Mouse (Mus musculus) left cerebral cortex, adult 11 months (tissue): Measurements from ENCODE around the gene Nav2.
A peak's percentile ranks its signal among the peaks of the same experiment; 100 is the strongest.

Experiments used
- DNase-seq: peaks from one replicate; pipeline ENCODE4 v3.0.0; 2022; ENCODE audit warnings: low spot score

Gene Nav2

GRCm38 (mm10) chr7:49361465-49362090 lies 453.1 kb downstream of the Nav2 start:
- no peak for DNase-seq

- DNase-seq = no peak
These were observed 456.1 kb downstream of the Nav2 start for GRCm38 (mm10) chr7:49364486-49365162.

GRCm38 (mm10) chr7:49368590-49368989 lies 460.1 kb downstream of the Nav2 start:
- DNase-seq = no peak

- DNase-seq = no peak
These were observed 460.5 kb downstream of the Nav2 start for GRCm38 (mm10) chr7:49369006-49369405.

GRCm38 (mm10) chr7:49369809-49370473 lies 461.4 kb downstream of the Nav2 start:
- DNase-seq = no peak

GRCm38 (mm10) chr7:49371345-49371744 lies 462.8 kb downstream of the Nav2 start:
- DNase-seq = no peak

- no peak for DNase-seq
These were observed 463.5 kb downstream of the Nav2 start for GRCm38 (mm10) chr7:49371972-49372371.

GRCm38 (mm10) chr7:49373173-49373572 lies 464.7 kb downstream of the Nav2 start:
- DNase-seq = no peak

GRCm38 (mm10) chr7:49373661-49374060 lies 465.1 kb downstream of the Nav2 start:
- DNase-seq = no peak

- DNase-seq = no peak
These were observed 467.0 kb downstream of the Nav2 start for GRCm38 (mm10) chr7:49375499-49375974.

- DNase-seq = no peak
These were observed 470.1 kb downstream of the Nav2 start for GRCm38 (mm10) chr7:49378608-49379007.

GRCm38 (mm10) chr7:49380940-49381339 lies 472.4 kb downstream of the Nav2 start:
- DNase-seq = no peak

- DNase-seq = no peak
These were observed 474.4 kb downstream of the Nav2 start for GRCm38 (mm10) chr7:49382884-49383283.

GRCm38 (mm10) chr7:49388137-49388536 lies 479.6 kb downstream of the Nav2 start:
- DNase-seq = no peak

- DNase-seq = no peak
These were observed 481.8 kb downstream of the Nav2 start for GRCm38 (mm10) chr7:49390312-49390711.

GRCm38 (mm10) chr7:49390829-49391228 lies 482.3 kb downstream of the Nav2 start:
- no peak for DNase-seq

- DNase-seq = peak; percentile 63
These were observed 483.7 kb downstream of the Nav2 start for GRCm38 (mm10) chr7:49392180-49392579.

GRCm38 (mm10) chr7:49392834-49393233 lies 484.3 kb downstream of the Nav2 start:
- DNase-seq = no peak

- no peak for DNase-seq
These were observed 485.3 kb downstream of the Nav2 start for GRCm38 (mm10) chr7:49393857-49394256.

- no peak for DNase-seq
These were observed 487.7 kb downstream of the Nav2 start for GRCm38 (mm10) chr7:49396202-49396601.

- no peak for DNase-seq
These were observed 489.0 kb downstream of the Nav2 start for GRCm38 (mm10) chr7:49397441-49398003.

- no peak for DNase-seq
These were observed 489.6 kb downstream of the Nav2 start for GRCm38 (mm10) chr7:49398020-49398516.

- peak; percentile 71 for DNase-seq
These were observed 490.8 kb downstream of the Nav2 start for GRCm38 (mm10) chr7:49399314-49399713.
